Mouse (Mus musculus) Patski (cell line): ENCODE measurements around the gene Myh7b. TPM values are rescaled to one million over a fixed set of nuclear protein-coding genes. Genes with fewer than 3 reads are reported as not detected.

Experiments
- ATAC-seq: fragments of 100-300 bp; one replicate; pipeline ENCODE4 v1.8.0; 2021
- CTCF ChIA-PET: fragments of 350-600 bp; sonication (Branson Sonifier 250); formaldehyde crosslinking; loops from one replicate; lab custom pipeline; 2022; ENCODE audit warnings: inconsistent platforms; lab: Charles Lee
- POLR2A ChIA-PET: fragments of 350-600 bp; sonication (Branson Sonifier 250); formaldehyde crosslinking; loops from one replicate; lab custom pipeline; 2022; ENCODE audit warnings: antibody characterized with exemption, inconsistent platforms; lab: Charles Lee
- DNase-seq: peaks from one replicate; pipeline ENCODE4 v3.0.0-alpha.2; 2011; ENCODE audit warnings: low read depth, low spot score
- H3K27me3 ChIP-seq: fragments of 371-371 bp; one replicate; pipeline ENCODE4 v1.5.1; 2021
- CTCF ChIP-seq: fragments of 100-300 bp; IDR thresholded peaks from one replicate; pipeline ENCODE4 v1.5.1; 2021
- in situ Hi-C: fragments of 300-500 bp; cut with MboI; formaldehyde crosslinking; loops from 3 replicates; pipeline ENCODE4 v1.11.1; 2018; ENCODE audit warnings: low pct_unique_long_range_greater_than_20kb, mixed read lengths
- polyA plus RNA-seq: library from polyadenylated mRNA; unstranded; gene quantifications from one replicate; pipeline ENCODE4 v1.2.3, GENCODE M21; 2021

Myh7b gene
- polyA plus RNA-seq = 0.19 TPM

- POLR2A ChIA-PET = no interaction called here
Observed at GRCm38 (mm10) chr2:155610978-155611377, at the start of gene Myh7b. TSS of gene Myh7b (plus strand) at chr2:155611212.

GRCm38 (mm10) chr2:155562209-155562608 lies 48.8 kb upstream of the Myh7b start:
- POLR2A ChIA-PET = no interaction called here
- ATAC-seq = no peak
- H3K27me3 ChIP-seq = no peaks in the 10 kb centered on the region
- no peak for TF ChIP-seq CTCF
- no peak for DNase-seq
- in situ Hi-C loops = no loop called here
- CTCF ChIA-PET = interaction anchor here (1.1 kb wide), 1 partner anchor 34 kb away, joined by 3 read pairs; no protein-coding TSS in a partner anchor

More at GRCm38 (mm10) chr2:155610978-155611377, at the start of gene Myh7b:
- DNase-seq = no peak
- ATAC-seq = no peak
- H3K27me3 ChIP-seq = peaks cover 27% of the 10 kb centered on the region
- in situ Hi-C loops = no loop called here
- CTCF ChIA-PET = interaction anchor here (0.7 to 1.2 kb wide), 3 partner anchors 13 to 95 kb away, joined by 3 read pairs; no protein-coding TSS in a partner anchor
- TF ChIP-seq CTCF = no peak

GRCm38 (mm10) chr2:155562934-155563333 lies 48.1 kb upstream of the Myh7b start:
- no peak for TF ChIP-seq CTCF
- ChIA-PET POLR2A (no interaction called here), CTCF (interaction anchor here (1.1 kb wide), 1 partner anchor 35 kb away, joined by 3 read pairs; no protein-coding TSS in a partner anchor)
- no peak for ATAC-seq
- in situ Hi-C loops = no loop called here
- no peak for DNase-seq
- no peaks in the 10 kb centered on the region for H3K27me3 ChIP-seq

GRCm38 (mm10) chr2:155567751-155568150 lies 43.3 kb upstream of the Myh7b start:
- DNase-seq (no peak), ATAC-seq (no peak)
- H3K27me3 ChIP-seq = no peaks in the 10 kb centered on the region
- POLR2A ChIA-PET = no interaction called here
- in situ Hi-C loops = no loop called here
- no peak for TF ChIP-seq CTCF
- CTCF ChIA-PET = interaction anchor here (1.5 kb wide), 1 partner anchor 15 kb away, joined by 3 read pairs; no protein-coding TSS in a partner anchor

- ChIA-PET CTCF (interaction anchor here (1.5 kb wide), 1 partner anchor 16 kb away, joined by 3 read pairs; no protein-coding TSS in a partner anchor), POLR2A (no interaction called here)
- DNase-seq (no peak), ATAC-seq (no peak)
- in situ Hi-C loops = no loop called here
- TF ChIP-seq CTCF = no peak
- H3K27me3 ChIP-seq = no peaks in the 10 kb centered on the region
Observed at GRCm38 (mm10) chr2:155569223-155569807, 41.7 kb upstream of the Myh7b start.

GRCm38 (mm10) chr2:155573001-155573400 lies 38.0 kb upstream of the Myh7b start:
- CTCF ChIA-PET = interaction anchor here (1.0 kb wide), 1 partner anchor 18 kb away, joined by 4 read pairs; no protein-coding TSS in a partner anchor
- in situ Hi-C loops = no loop called here

GRCm38 (mm10) chr2:155573996-155574395 lies 37.0 kb upstream of the Myh7b start:
- no peaks in the 10 kb centered on the region for H3K27me3 ChIP-seq
- DNase-seq (no peak), ATAC-seq (no peak)
- TF ChIP-seq CTCF = no peak
- in situ Hi-C loops = no loop called here
- ChIA-PET POLR2A (no interaction called here), CTCF (interaction anchor here (0.9 kb wide), 1 partner anchor 58 kb away, joined by 3 read pairs; no protein-coding TSS in a partner anchor)

More at GRCm38 (mm10) chr2:155573001-155573400, 38.0 kb upstream of the Myh7b start:
- no peak for TF ChIP-seq CTCF
- DNase-seq (no peak), ATAC-seq (no peak)
- H3K27me3 ChIP-seq = no peaks in the 10 kb centered on the region
- POLR2A ChIA-PET = no interaction called here

- in situ Hi-C loops = no loop called here
- CTCF ChIA-PET = interaction anchor here (0.9 kb wide), 1 partner anchor 59 kb away, joined by 3 read pairs; no protein-coding TSS in a partner anchor
- POLR2A ChIA-PET = interaction anchor here (0.6 kb wide), 1 partner anchor 261 kb away, joined by 3 read pairs; no protein-coding TSS in a partner anchor
- DNase-seq (no peak), ATAC-seq (no peak)
- no peaks in the 10 kb centered on the region for H3K27me3 ChIP-seq
- TF ChIP-seq CTCF = no peak
Observed at GRCm38 (mm10) chr2:155574700-155575099, 36.3 kb upstream of the Myh7b start.

GRCm38 (mm10) chr2:155576656-155577055 lies 34.4 kb upstream of the Myh7b start:
- ATAC-seq (no peak), DNase-seq (no peak)
- CTCF ChIA-PET = no interaction called here
- H3K27me3 ChIP-seq = no peaks in the 10 kb centered on the region
- POLR2A ChIA-PET = no interaction called here
- no peak for TF ChIP-seq CTCF
- in situ Hi-C loops = no loop called here

- no peak for TF ChIP-seq CTCF
- in situ Hi-C loops = no loop called here
- CTCF ChIA-PET = no interaction called here
- POLR2A ChIA-PET = no interaction called here
- ATAC-seq (no peak), DNase-seq (no peak)
- no peaks in the 10 kb centered on the region for H3K27me3 ChIP-seq
Observed at GRCm38 (mm10) chr2:155580331-155580730, 30.7 kb upstream of the Myh7b start.

GRCm38 (mm10) chr2:155582384-155582995 lies 28.5 kb upstream of the Myh7b start:
- DNase-seq = no peak
- ChIA-PET CTCF (interaction anchor here (1.1 to 4.3 kb wide), 3 partner anchors 37 to 69 kb away, joined by 4 to 40 read pairs (median 11); partner anchors contain the start of genes Acss2 and Ggt7), POLR2A (no interaction called here)
- TF ChIP-seq CTCF = no peak
- ATAC-seq = no peak
- H3K27me3 ChIP-seq = no peaks in the 10 kb centered on the region
- in situ Hi-C loops = no loop called here
